Mouse (Mus musculus) liver, embryonic 14.5 days (tissue): Measurements from ENCODE around the gene Clcf1.

Experiments used
- CTCF ChIP-seq: IDR thresholded peaks from 2 replicates; pipeline ENCODE4 v1.5.1; 2016; ENCODE audit warnings: antibody characterized with exemption, low read depth, control low read depth
- EP300 ChIP-seq: IDR thresholded peaks from 2 replicates; pipeline ENCODE4 v1.6.1; 2016; ENCODE audit warnings: antibody characterized with exemption, low read depth

DNA sequence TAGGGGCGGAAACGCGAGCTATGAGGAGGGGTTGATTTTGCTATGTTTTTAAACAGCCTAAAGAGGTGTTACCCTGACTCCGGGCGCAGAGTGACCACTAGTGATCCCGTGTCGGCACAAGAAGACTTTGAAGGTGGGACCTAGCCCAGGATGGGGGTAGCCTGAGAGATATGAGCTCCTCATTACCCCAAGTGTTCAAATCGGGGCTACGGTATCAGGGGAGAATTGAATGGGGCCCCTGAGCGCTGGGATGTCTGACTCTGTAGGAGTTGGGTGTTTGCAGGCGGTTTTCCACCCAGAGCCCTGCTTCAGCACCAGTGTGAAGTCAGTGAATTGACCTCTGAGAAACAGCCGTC lies 43.8 kb downstream of the Clcf1 start:
- TF ChIP-seq CTCF (no peak), EP300 (no peak)
